Mouse (Mus musculus) embryonic facial prominence, embryonic 12.5 days (tissue): ENCODE data around the gene Gsk3b. TPM values are rescaled to one million over a fixed set of nuclear protein-coding genes. Genes with fewer than 3 reads are reported as not detected.

Experiments used
- ATAC-seq: fragments of 200-750 bp; cut with Nextera tagmentation; 2 replicates; pipeline ENCODE4 v1.8.0; 2017; ENCODE audit not compliant: insufficient number of reproducible peaks, insufficient read depth, low FRiP score, low TSS enrichment
- H3K27ac ChIP-seq: fragments of 300-500 bp; sonication (generic); 2 replicates; pipeline ENCODE4 v1.5.1; 2016; ENCODE audit warnings: mild to moderate bottlenecking
- H3K27me3 ChIP-seq: fragments of 300-500 bp; sonication (generic); 2 replicates; pipeline ENCODE4 v1.6.1; 2016; ENCODE audit warnings: mild to moderate bottlenecking, moderate library complexity
- H3K36me3 ChIP-seq: fragments of 300-500 bp; sonication (generic); 2 replicates; pipeline ENCODE4 v1.6.1; 2016; ENCODE audit warnings: mild to moderate bottlenecking
- H3K4me1 ChIP-seq: fragments of 300-500 bp; sonication (generic); 2 replicates; pipeline ENCODE4 v1.6.1; 2016
- H3K4me2 ChIP-seq: fragments of 300-500 bp; sonication (generic); replicated peaks from 2 replicates; pipeline ENCODE4 v1.6.1; 2016; ENCODE audit warnings: mild to moderate bottlenecking, moderate library complexity
- H3K4me3 ChIP-seq: fragments of 300-500 bp; sonication (generic); 2 replicates; pipeline ENCODE4 v1.5.1; 2016; ENCODE audit warnings: mild to moderate bottlenecking
- H3K9ac ChIP-seq: fragments of 300-500 bp; sonication (generic); 2 replicates; pipeline ENCODE4 v1.6.1; 2016; ENCODE audit warnings: mild to moderate bottlenecking, moderate library complexity
- H3K9me3 ChIP-seq: fragments of 300-500 bp; sonication (generic); 2 replicates; pipeline ENCODE4 v1.6.1; 2016; ENCODE audit warnings: mild to moderate bottlenecking, moderate library complexity
- WGBS: fragments of 180-500 bp; shearing (Covaris S2); methylation state at CpG from one replicate; pipeline ENCODE4 v1.1.7; 2016; 5-methylcytosine and 5-hydroxymethylcytosine counted together
- polyA plus RNA-seq: library from polyadenylated mRNA; unstranded; fragments of >200 nt; fragmentation: Nextera tagmentation; extraction: Ambion mirVana; gene quantifications from 2 replicates; pipeline ENCODE4 v1.2.1, GENCODE M21; 2016

Gsk3b gene
- polyA plus RNA-seq, 1 experiment from 2014 or later: 81.9 TPM

- H3K27ac ChIP-seq: no peak overlapping the region
- no peak for ATAC-seq
- WGBS: 74% methylated on average over 3 of the region's 3 CpGs
These were observed 199.0 kb downstream of the Gsk3b start for GRCm38 (mm10) chr16:38287762-38288161.

GRCm38 (mm10) chr16:38288851-38289250, 200.1 kb downstream of the Gsk3b start:
- Histone ChIP-seq H3K9ac (no peak overlapping the region), H3K4me1 (peaks cover 12% of the 10 kb centered on the region; the same call in 1 of the 2 replicates), H3K27me3 (no peaks in the 10 kb centered on the region), H3K27ac (no peak overlapping the region), H3K4me3 (no peak overlapping the region), H3K4me2 (no peak overlapping the region), H3K36me3 (no peaks in the 10 kb centered on the region), H3K9me3 (no peaks in the 10 kb centered on the region)
- 9% methylated on average over 6 of the region's 6 CpGs for WGBS
- no peak for ATAC-seq

More at GRCm38 (mm10) chr16:38287762-38288161, 199.0 kb downstream of the Gsk3b start:
- no peaks in the 10 kb centered on the region for H3K36me3 ChIP-seq
- peaks cover 12% of the 10 kb centered on the region; the same call in 1 of the 2 replicates for H3K4me1 ChIP-seq
- H3K9ac ChIP-seq: no peak overlapping the region
- H3K4me3 ChIP-seq: no peak overlapping the region
- H3K27me3 ChIP-seq: no peaks in the 10 kb centered on the region
- no peak overlapping the region for H3K4me2 ChIP-seq
- no peaks in the 10 kb centered on the region for H3K9me3 ChIP-seq

GRCm38 (mm10) chr16:38290151-38290550, 201.3 kb downstream of the Gsk3b start:
- Histone ChIP-seq H3K4me1 (peaks cover 12% of the 10 kb centered on the region; the same call in 1 of the 2 replicates), H3K4me3 (no peak overlapping the region), H3K9ac (no peak overlapping the region), H3K27me3 (no peaks in the 10 kb centered on the region), H3K27ac (no peak overlapping the region), H3K9me3 (no peaks in the 10 kb centered on the region), H3K4me2 (no peak overlapping the region), H3K36me3 (no peaks in the 10 kb centered on the region)
- no peak for ATAC-seq
- WGBS: 76% methylated on average over 2 of the region's 2 CpGs

GRCm38 (mm10) chr16:38294685-38295348, 206.0 kb downstream of the Gsk3b start, which contains the start of gene Nr1i2:
Gene Nr1i2, minus strand, starts transcription at chr16:38294824.
- H3K36me3 ChIP-seq: no peaks in the 10 kb centered on the region
- H3K4me1 ChIP-seq: no peaks in the 10 kb centered on the region
- H3K4me3 ChIP-seq: no peak within 1 kb of the TSS
- H3K27ac ChIP-seq: no peak within 1 kb of the TSS
- ATAC-seq: no peak
- H3K27me3 ChIP-seq: no peaks in the 10 kb centered on the region
- H3K4me2 ChIP-seq: no peak within 1 kb of the TSS
- 68% methylated on average over 7 of the region's 7 CpGs for WGBS
- no peaks in the 10 kb centered on the region for H3K9me3 ChIP-seq
- no peak within 1 kb of the TSS for H3K9ac ChIP-seq

- WGBS: 48% methylated on average over 5 of the region's 5 CpGs
These were observed 206.6 kb downstream of the Gsk3b start for GRCm38 (mm10) chr16:38295349-38295930.

More at GRCm38 (mm10) chr16:38295349-38295930, 206.6 kb downstream of the Gsk3b start:
- Histone ChIP-seq H3K27me3 (no peaks in the 10 kb centered on the region), H3K4me2 (no peak overlapping the region), H3K9ac (no peak overlapping the region), H3K4me3 (no peak overlapping the region), H3K36me3 (no peaks in the 10 kb centered on the region), H3K27ac (no peak overlapping the region), H3K4me1 (no peaks in the 10 kb centered on the region), H3K9me3 (no peaks in the 10 kb centered on the region)
- ATAC-seq: no peak

Other genes starting within 250 kb of the Gsk3b start
- gene Gm36028, start 227.9 kb upstream of the Gsk3b start, polyA plus RNA-seq: 0.24 and 0.28 TPM in 2 replicates
- 62.2 and 65.7 TPM in 2 replicates for gene Lrrc58, start 220.6 kb upstream of the Gsk3b start, polyA plus RNA-seq
- gene Gpr156, start 172.5 kb upstream of the Gsk3b start, polyA plus RNA-seq: 1.2 and 1.5 TPM in 2 replicates
- gene Nr1i2, start 205.8 kb downstream of the Gsk3b start, polyA plus RNA-seq: not detected in 2 replicates